Mouse (Mus musculus): ENCODE data around the gene Rassf4. TPM values are rescaled to one million over a fixed set of nuclear protein-coding genes. Genes with fewer than 3 reads are reported as not detected.

Rassf4 gene
- polyA plus RNA-seq, 1 experiment, result 14.2 TPM

GRCm38 (mm10) chr6:116697413-116697812 lies 23.7 kb upstream of the Rassf4 start:
- Histone ChIP-seq H3K27me3 (ENCODE audit: control insufficient read depth, insufficient read depth, low read length) (no peaks in the 10 kb centered on the region), H3K4me3 (ENCODE audit: control insufficient read depth, insufficient read depth, low read length) (no peak overlapping the region), H3K4me1 (replicated peaks; ENCODE audit: control insufficient read depth, insufficient read depth, low read length) (no peaks in the 10 kb centered on the region), H3K27ac (ENCODE audit: control insufficient read depth, insufficient read depth, low read length) (no peak overlapping the region), H3K36me3 (ENCODE audit: control insufficient read depth, insufficient read depth, low read length) (no peaks in the 10 kb centered on the region)
- no peak for DNase-seq
- 74% methylated on average over 2 of the region's 2 CpGs for WGBS
- TF ChIP-seq CTCF (IDR thresholded peaks at IDR 0.05; ENCODE audit: borderline replicate concordance, control insufficient read depth, extremely low read depth, insufficient read depth, low read length, poor library complexity) (no peak), POLR2A (IDR thresholded peaks at IDR 0.05; ENCODE audit: control insufficient read depth, extremely low read depth, insufficient read depth, low read length, poor library complexity) (no peak)

DNA sequence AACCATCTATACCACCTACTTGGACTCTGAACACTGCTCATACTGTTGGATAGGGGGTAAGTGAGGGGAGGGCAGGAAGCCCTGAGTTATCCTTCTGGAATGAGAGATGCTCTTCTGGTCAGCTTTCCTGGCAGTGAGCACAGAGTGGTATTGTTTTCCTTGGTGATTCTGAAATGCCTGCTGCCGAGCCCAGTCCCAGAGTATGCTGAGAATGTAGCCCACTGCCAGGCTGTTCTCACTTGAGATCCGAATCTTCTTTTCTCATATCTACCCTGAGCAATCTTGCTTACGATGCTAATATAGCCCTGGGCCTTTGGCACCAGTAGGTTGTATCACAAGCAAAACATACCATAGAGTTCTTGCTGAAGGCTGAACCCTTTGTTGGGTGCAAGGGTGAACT lies 20.6 kb upstream of the Rassf4 start:
- DNase-seq, result no peak
- no peaks in the 10 kb centered on the region for H3K27me3 ChIP-seq (ENCODE audit: control insufficient read depth, insufficient read depth, low read length)
- no peaks in the 10 kb centered on the region for H3K4me1 ChIP-seq (replicated peaks; ENCODE audit: control insufficient read depth, insufficient read depth, low read length)
- no peaks in the 10 kb centered on the region for H3K36me3 ChIP-seq (ENCODE audit: control insufficient read depth, insufficient read depth, low read length)
- no peak overlapping the region for H3K27ac ChIP-seq (ENCODE audit: control insufficient read depth, insufficient read depth, low read length)
- TF ChIP-seq CTCF (IDR thresholded peaks at IDR 0.05; ENCODE audit: borderline replicate concordance, control insufficient read depth, extremely low read depth, insufficient read depth, low read length, poor library complexity) (no peak), POLR2A (IDR thresholded peaks at IDR 0.05; ENCODE audit: control insufficient read depth, extremely low read depth, insufficient read depth, low read length, poor library complexity) (no peak)
- no peak overlapping the region for H3K4me3 ChIP-seq (ENCODE audit: control insufficient read depth, insufficient read depth, low read length)
- WGBS, result over 99% methylated on average over 3 of the region's 3 CpGs

GRCm38 (mm10) chr6:116693639-116694038 lies 19.9 kb upstream of the Rassf4 start:
- WGBS, result 88% methylated on average over 4 of the region's 4 CpGs
- H3K27ac ChIP-seq (ENCODE audit: control insufficient read depth, insufficient read depth, low read length), result no peak overlapping the region
- H3K27me3 ChIP-seq (ENCODE audit: control insufficient read depth, insufficient read depth, low read length), result no peaks in the 10 kb centered on the region
- no peaks in the 10 kb centered on the region for H3K4me1 ChIP-seq (replicated peaks; ENCODE audit: control insufficient read depth, insufficient read depth, low read length)
- H3K4me3 ChIP-seq (ENCODE audit: control insufficient read depth, insufficient read depth, low read length), result no peak overlapping the region
- TF ChIP-seq POLR2A (IDR thresholded peaks at IDR 0.05; ENCODE audit: control insufficient read depth, extremely low read depth, insufficient read depth, low read length, poor library complexity), result no peak
- TF ChIP-seq CTCF (IDR thresholded peaks at IDR 0.05; ENCODE audit: borderline replicate concordance, control insufficient read depth, extremely low read depth, insufficient read depth, low read length, poor library complexity), result no peak
- H3K36me3 ChIP-seq (ENCODE audit: control insufficient read depth, insufficient read depth, low read length), result no peaks in the 10 kb centered on the region
- DNase-seq, result no peak

GRCm38 (mm10) chr6:116682317-116682716 lies 8.6 kb upstream of the Rassf4 start:
- no peak for TF ChIP-seq POLR2A (IDR thresholded peaks at IDR 0.05; ENCODE audit: control insufficient read depth, extremely low read depth, insufficient read depth, low read length, poor library complexity)
- TF ChIP-seq CTCF (IDR thresholded peaks at IDR 0.05; ENCODE audit: borderline replicate concordance, control insufficient read depth, extremely low read depth, insufficient read depth, low read length, poor library complexity), result no peak
- DNase-seq, result no peak
- H3K27ac ChIP-seq (ENCODE audit: control insufficient read depth, insufficient read depth, low read length), result no peak overlapping the region
- no peaks in the 10 kb centered on the region for H3K36me3 ChIP-seq (ENCODE audit: control insufficient read depth, insufficient read depth, low read length)
- no peaks in the 10 kb centered on the region for H3K27me3 ChIP-seq (ENCODE audit: control insufficient read depth, insufficient read depth, low read length)
- WGBS, result 12% methylated on average over 6 of the region's 6 CpGs
- H3K4me1 ChIP-seq (replicated peaks; ENCODE audit: control insufficient read depth, insufficient read depth, low read length), result no peaks in the 10 kb centered on the region
- H3K4me3 ChIP-seq (ENCODE audit: control insufficient read depth, insufficient read depth, low read length), result no peak overlapping the region

- no peak for DNase-seq
- Histone ChIP-seq H3K27me3 (ENCODE audit: control insufficient read depth, insufficient read depth, low read length) (no peaks in the 10 kb centered on the region), H3K36me3 (ENCODE audit: control insufficient read depth, insufficient read depth, low read length) (no peaks in the 10 kb centered on the region), H3K27ac (ENCODE audit: control insufficient read depth, insufficient read depth, low read length) (no peak overlapping the region), H3K4me1 (replicated peaks; ENCODE audit: control insufficient read depth, insufficient read depth, low read length) (peaks cover 2% of the 10 kb centered on the region; the same call in 1 of the 2 replicates), H3K4me3 (ENCODE audit: control insufficient read depth, insufficient read depth, low read length) (no peak overlapping the region)
- no peak for TF ChIP-seq CTCF (IDR thresholded peaks at IDR 0.05; ENCODE audit: borderline replicate concordance, control insufficient read depth, extremely low read depth, insufficient read depth, low read length, poor library complexity)
- no peak for TF ChIP-seq POLR2A (IDR thresholded peaks at IDR 0.05; ENCODE audit: control insufficient read depth, extremely low read depth, insufficient read depth, low read length, poor library complexity)
- WGBS, result 46% methylated on average over 5 of the region's 5 CpGs
Observed at GRCm38 (mm10) chr6:116679563-116680288, 6.0 kb upstream of the Rassf4 start.

GRCm38 (mm10) chr6:116677321-116677720 lies 3.6 kb upstream of the Rassf4 start:
- no peak for DNase-seq
- Histone ChIP-seq H3K27ac (ENCODE audit: control insufficient read depth, insufficient read depth, low read length) (no peak overlapping the region), H3K36me3 (ENCODE audit: control insufficient read depth, insufficient read depth, low read length) (no peaks in the 10 kb centered on the region), H3K27me3 (ENCODE audit: control insufficient read depth, insufficient read depth, low read length) (no peaks in the 10 kb centered on the region), H3K4me1 (replicated peaks; ENCODE audit: control insufficient read depth, insufficient read depth, low read length) (peaks cover 20% of the 10 kb centered on the region), H3K4me3 (ENCODE audit: control insufficient read depth, insufficient read depth, low read length) (no peak overlapping the region)
- no peak for TF ChIP-seq CTCF (IDR thresholded peaks at IDR 0.05; ENCODE audit: borderline replicate concordance, control insufficient read depth, extremely low read depth, insufficient read depth, low read length, poor library complexity)
- no peak for TF ChIP-seq POLR2A (IDR thresholded peaks at IDR 0.05; ENCODE audit: control insufficient read depth, extremely low read depth, insufficient read depth, low read length, poor library complexity)
- 92% methylated on average over 6 of the region's 6 CpGs for WGBS
